In genomic region chr7:123322452-123323121, GRCm38 (mm10) we compare ENCODE assay signal across 10 mouse cellular contexts. TPM values are rescaled to one million over a fixed set of nuclear protein-coding genes. Genes with fewer than 3 reads are reported as not detected.
DNase-seq lines count a peak whose midpoint lies in the region; ATAC-seq lines count a peak whose summit lies in the region.
"Had no signal": no experiment of that assay in that cellular context is flagged by ENCODE, and none has a peak within 500 bp of the region (broad histone marks: within the 10 kb centered on the region; RNA-seq: fewer than 3 reads in every experiment).

No protein-coding gene starts in this region.

- no peak overlapping the region for H3K9ac ChIP-seq in liver, embryonic 11.5 days (ENCODE audit: low read depth, low read length)
- no peak overlapping the region for H3K9ac ChIP-seq in forebrain, embryonic 11.5 days (ENCODE audit: low read length)

- no peak overlapping the region; the same call in 1 of the 2 replicates for H3K27ac ChIP-seq in liver, embryonic 11.5 days (ENCODE audit: low read depth, low read length)
- no peak overlapping the region for H3K27ac ChIP-seq in forebrain, embryonic 11.5 days (ENCODE audit: low read depth, low read length)

- peaks cover 22% of the 10 kb centered on the region; the same call in 1 of the 2 replicates for H3K36me3 ChIP-seq in liver, embryonic 11.5 days (ENCODE audit: control insufficient read depth, insufficient read depth, low read length)
- no peaks in the 10 kb centered on the region; the same call in 1 of the 2 replicates for H3K36me3 ChIP-seq in forebrain, embryonic 11.5 days (ENCODE audit: control insufficient read depth, insufficient read depth, low read length)

- peak; percentile 3 for DNase-seq in spleen, adult 12 weeks (ENCODE audit: low spot score)
- DNase-seq in spleen, postnatal 4 days (ENCODE audit: low spot score in 2 of 2), result no peak
- peak; percentile 37 for DNase-seq in liver, embryonic 11.5 days (ENCODE audit: low spot score)
- no peak for DNase-seq in forebrain, embryonic 11.5 days (ENCODE audit: low spot score)
- DNase-seq in MN1 (ENCODE audit: low spot score), result no peak
- no peak for DNase-seq in layer of hippocampus, postnatal 14 days (ENCODE audit: low spot score in 2 of 2)
- no peak for DNase-seq in kidney, adult 8-10 months
- DNase-seq: kidney, postnatal 4 days had no signal

- no peaks in the 10 kb centered on the region for H3K27me3 ChIP-seq in liver, embryonic 11.5 days (replicated peaks; ENCODE audit: control insufficient read depth, insufficient read depth, low read length)
- H3K27me3 ChIP-seq in forebrain, embryonic 11.5 days (ENCODE audit: control insufficient read depth, insufficient read depth, low read length), result no peaks in the 10 kb centered on the region

- H3K4me2 ChIP-seq in liver, embryonic 11.5 days, result no peak overlapping the region
- H3K4me2 ChIP-seq in forebrain, embryonic 11.5 days (ENCODE audit: low read depth, low read length, severe bottlenecking), result no peak overlapping the region
- H3K4me2 ChIP-seq: midbrain, embryonic 11.5 days had no signal

- peaks cover 32% of the 10 kb centered on the region for H3K4me1 ChIP-seq in liver, embryonic 11.5 days (replicated peaks; ENCODE audit: control insufficient read depth, insufficient read depth, low read length)
- H3K4me1 ChIP-seq in forebrain, embryonic 11.5 days (replicated peaks; ENCODE audit: control insufficient read depth, insufficient read depth, low read length), result no peaks in the 10 kb centered on the region

- no peak overlapping the region for H3K4me3 ChIP-seq in liver, embryonic 11.5 days (ENCODE audit: low read depth, low read length)
- H3K4me3 ChIP-seq in forebrain, embryonic 11.5 days (ENCODE audit: low read depth, low read length), result no peak overlapping the region

- WGBS in liver, embryonic 11.5 days, result 72% methylated on average over 13 of the region's 13 CpGs
- WGBS in forebrain, embryonic 11.5 days, result 94% methylated on average over 13 of the region's 13 CpGs

- peak; percentile 66 for ATAC-seq in liver, embryonic 11.5 days (replicated peaks; ENCODE audit: low FRiP score)
- peak; percentile 78 for ATAC-seq in megakaryocyte, adult 5-6 weeks (ENCODE audit: poor library complexity, severe bottlenecking)
- ATAC-seq in forebrain, embryonic 11.5 days (replicated peaks; ENCODE audit: low FRiP score), result no peak

- H3K9me3 ChIP-seq in liver, embryonic 11.5 days (ENCODE audit: control insufficient read depth, low read length), result no peaks in the 10 kb centered on the region
- H3K9me3 ChIP-seq in forebrain, embryonic 11.5 days (ENCODE audit: control insufficient read depth, low read length), result no peaks in the 10 kb centered on the region

RNA-seq across cellular contexts. Expression of gene Lcmt1, which starts 47.0 kb away (rescaled TPM):
- polyA plus RNA-seq in liver, embryonic 11.5 days (2014; fragmentation: Nextera tagmentation; extraction: Ambion mirVana), result 49.7 and 54.4 TPM in 2 replicates
- 22.6 and 23.4 TPM in 2 replicates for total RNA-seq in megakaryocyte, adult 5-6 weeks (2015)
- total RNA-seq in megakaryocyte, adult 5-6 weeks (2017), result 30.1 and 37.4 TPM in 2 replicates
- 60.6 and 63.5 TPM in 2 replicates for polyA plus RNA-seq in forebrain, embryonic 11.5 days (2014; fragmentation: Nextera tagmentation; extraction: Ambion mirVana)
- 10 to 100 TPM; 85.1 to 87.4 TPM for total RNA-seq in layer of hippocampus, postnatal 14 days (2021)

RNA-seq across cellular contexts. Expression of gene Arhgap17, which starts 47.1 kb away (rescaled TPM):
- polyA plus RNA-seq in liver, embryonic 11.5 days (2014; fragmentation: Nextera tagmentation; extraction: Ambion mirVana), result 29.8 and 31.3 TPM in 2 replicates
- total RNA-seq in megakaryocyte, adult 5-6 weeks (2015), result 123 and 129 TPM in 2 replicates
- 40.7 and 51.7 TPM in 2 replicates for total RNA-seq in megakaryocyte, adult 5-6 weeks (2017)
- polyA plus RNA-seq in forebrain, embryonic 11.5 days (2014; fragmentation: Nextera tagmentation; extraction: Ambion mirVana), result 32.4 and 35.6 TPM in 2 replicates
- total RNA-seq in layer of hippocampus, postnatal 14 days (2021), result 10 to 100 TPM; 20.0 to 22.6 TPM

Comparison
In these comparisons a context has a peak if more than half of its experiments do, and no peak if none do; other contexts are left out.
1. DNase-seq: peak in spleen, adult 12 weeks (single experiment) and liver, embryonic 11.5 days (single experiment); none in spleen, postnatal 4 days (0 of 2), forebrain, embryonic 11.5 days (single experiment), MN1 (single experiment), layer of hippocampus, postnatal 14 days (0 of 2) and kidney, adult 8-10 months (0 of 2).